ENCODE assay signal across 20 mouse cellular contexts in genomic region chr10:111554651-111555050, GRCm38 (mm10).
"Had no signal": no experiment of that assay in that cellular context is flagged by ENCODE, and none has a peak within 500 bp of the region (broad histone marks: within the 10 kb centered on the region; RNA-seq: fewer than 3 reads in every experiment).

No protein-coding gene starts in this region.

- DNase-seq: kidney, adult 8-10 months; kidney, postnatal 14 days; kidney, postnatal 4 days; left cerebral cortex, postnatal 4 days; lung, adult 2 months; lung, postnatal 14 days; lung, postnatal 4 days; midbrain, embryonic 14.5 days; right cerebral cortex, adult 18-20 months; right cerebral cortex, postnatal 14 days; right cerebral cortex, postnatal 4 days; thymus, adult 2 months; thymus, postnatal 14 days; thymus, postnatal 4 days had no signal

- H3K27ac ChIP-seq: limb, embryonic 12.5 days; limb, embryonic 15.5 days; liver, embryonic 12.5 days; liver, embryonic 15.5 days had no signal

- H3K9ac ChIP-seq: limb, embryonic 12.5 days; limb, embryonic 15.5 days; liver, embryonic 12.5 days; liver, embryonic 15.5 days had no signal

- H3K36me3 ChIP-seq: limb, embryonic 12.5 days; limb, embryonic 15.5 days; liver, embryonic 12.5 days; liver, embryonic 15.5 days had no signal

- ATAC-seq: intestine, postnatal 0 days; liver, embryonic 12.5 days had no signal

- H3K4me3 ChIP-seq: limb, embryonic 12.5 days; limb, embryonic 15.5 days; liver, embryonic 12.5 days; liver, embryonic 15.5 days had no signal

- H3K4me2 ChIP-seq: limb, embryonic 12.5 days; limb, embryonic 15.5 days; liver, embryonic 12.5 days; liver, embryonic 15.5 days; midbrain, embryonic 11.5 days had no signal

- H3K9me3 ChIP-seq: limb, embryonic 12.5 days; limb, embryonic 15.5 days; liver, embryonic 12.5 days; liver, embryonic 15.5 days had no signal

- H3K27me3 ChIP-seq: limb, embryonic 12.5 days; limb, embryonic 15.5 days; liver, embryonic 12.5 days; liver, embryonic 15.5 days had no signal
